Mouse (Mus musculus) heart, postnatal 0 days (tissue): ENCODE data around the gene Stx11. TPM values are rescaled to one million over a fixed set of nuclear protein-coding genes. Genes with fewer than 3 reads are reported as not detected.

Source experiments
- ATAC-seq: fragments of 200-750 bp; cut with Nextera tagmentation; 2 replicates; pipeline ENCODE4 v1.8.0; 2017; ENCODE audit warnings: low read depth, moderate number of reproducible peaks, moderate library complexity; ENCODE audit not compliant: insufficient read depth
- DNase-seq: peaks from one replicate; pipeline ENCODE4 v3.0.0-alpha.2; 2016; ENCODE audit warnings: low spot score
- H3K27ac ChIP-seq: fragments of 300-500 bp; sonication (generic); 2 replicates; pipeline ENCODE4 v1.5.1; 2014; ENCODE audit warnings: low read depth, mild to moderate bottlenecking
- H3K27me3 ChIP-seq: fragments of 300-500 bp; sonication (generic); 2 replicates; pipeline ENCODE4 v1.6.1; 2014; ENCODE audit warnings: low read length, mixed read lengths; ENCODE audit not compliant: control insufficient read depth, insufficient read depth
- H3K36me3 ChIP-seq: fragments of 300-500 bp; sonication (generic); replicated peaks from 2 replicates; pipeline ENCODE4 v1.6.1; 2014; ENCODE audit warnings: low read length, mixed read lengths; ENCODE audit not compliant: control insufficient read depth, insufficient read depth
- H3K4me1 ChIP-seq: fragments of 300-500 bp; sonication (generic); 2 replicates; pipeline ENCODE4 v1.6.1; 2014; ENCODE audit warnings: antibody characterized with exemption; ENCODE audit not compliant: control insufficient read depth, insufficient read depth
- H3K4me2 ChIP-seq: fragments of 300-500 bp; sonication (generic); 2 replicates; pipeline ENCODE4 v1.6.1; 2014; ENCODE audit warnings: low read depth, mild to moderate bottlenecking, low read length, moderate library complexity
- H3K4me3 ChIP-seq: fragments of 300-500 bp; sonication (generic); 2 replicates; pipeline ENCODE4 v1.5.1; 2014; ENCODE audit warnings: low read depth, low read length
- H3K9ac ChIP-seq: fragments of 300-500 bp; sonication (generic); replicated peaks from 2 replicates; pipeline ENCODE4 v1.6.1; 2014; ENCODE audit warnings: low read depth, low read length, mixed read lengths
- H3K9me3 ChIP-seq: fragments of 300-500 bp; sonication (generic); replicated peaks from 2 replicates; pipeline ENCODE4 v1.6.1; 2016; ENCODE audit warnings: low read length; ENCODE audit not compliant: control insufficient read depth
- CTCF ChIP-seq: IDR thresholded peaks from 2 replicates; pipeline ENCODE4 v1.5.1; 2016; ENCODE audit warnings: antibody characterized with exemption, control low read depth, low read depth
- EP300 ChIP-seq: IDR thresholded peaks from 2 replicates; pipeline ENCODE4 v1.6.1; 2016; ENCODE audit warnings: antibody characterized with exemption, low read depth
- WGBS: fragments of 180-500 bp; shearing (Covaris S2); extraction: QIAGEN DNeasy Blood & Tissue Kit; methylation state at CpG from one replicate; pipeline ENCODE4 v1.1.7; 2014; 5-methylcytosine and 5-hydroxymethylcytosine counted together
- polyA plus RNA-seq: library from polyadenylated mRNA; unstranded; fragments of >200 nt; fragmentation: Nextera tagmentation; extraction: Ambion mirVana; gene quantifications from 2 replicates; pipeline ENCODE4 v1.2.1, GENCODE M21; 2015
- total RNA-seq: library from RNA; depleted of rRNA; stranded (reverse); fragments of >200 nt; gene quantifications from 2 replicates; pipeline ENCODE4 v1.2.3, GENCODE M21; 2014; ENCODE audit warnings: low replicate concordance

The Stx11 gene
- total and polyA plus RNA-seq, 2 experiments from 2014 or later, result 3.5 to 4.7 TPM

- H3K9me3 ChIP-seq, result no peaks in the 10 kb centered on the region
- H3K4me1 ChIP-seq, result no peaks in the 10 kb centered on the region
- H3K36me3 ChIP-seq, result no peaks in the 10 kb centered on the region
- DNase-seq (no peak), ATAC-seq (peak; percentile 24; the same call in 1 of the 2 replicates)
- no peak for TF ChIP-seq EP300
- TF ChIP-seq CTCF, result no peak
- peak overlapping the region; percentile 86 for H3K27ac ChIP-seq
- H3K4me2 ChIP-seq, result peak overlapping the region; percentile 62
- H3K27me3 ChIP-seq, result no peaks in the 10 kb centered on the region
- peak overlapping the region; percentile 64; the same call in 1 of the 2 replicates for H3K9ac ChIP-seq
- peak overlapping the region; percentile 72 for H3K4me3 ChIP-seq
- 6% methylated on average over 13 of the region's 13 CpGs for WGBS
These were observed 42.0 kb downstream of the Stx11 start for GRCm38 (mm10) chr10:12922077-12922573.

GRCm38 (mm10) chr10:12921551-12922040 is 42.5 kb downstream of the Stx11 start:
- Histone ChIP-seq H3K4me3 (peak overlapping the region; percentile 72), H3K4me1 (no peaks in the 10 kb centered on the region), H3K9me3 (no peaks in the 10 kb centered on the region), H3K27ac (no peak overlapping the region), H3K36me3 (no peaks in the 10 kb centered on the region), H3K9ac (no peak overlapping the region), H3K27me3 (no peaks in the 10 kb centered on the region), H3K4me2 (peak overlapping the region; percentile 62)
- DNase-seq, result no peak
- WGBS, result 41% methylated on average over 11 of the region's 11 CpGs
- peak; percentile 10; the same call in 1 of the 2 replicates for TF ChIP-seq CTCF
- no peak for TF ChIP-seq EP300
- ATAC-seq, result no peak

GRCm38 (mm10) chr10:12919287-12919686 is 44.8 kb downstream of the Stx11 start:
- H3K27ac ChIP-seq, result no peak overlapping the region
- ATAC-seq (no peak), DNase-seq (peak; percentile 55)

GRCm38 (mm10) chr10:12917626-12918025 is 46.5 kb downstream of the Stx11 start:
- H3K4me3 ChIP-seq, result no peak overlapping the region
- no peak for DNase-seq
- H3K9me3 ChIP-seq, result no peaks in the 10 kb centered on the region
- TF ChIP-seq EP300 (no peak), CTCF (no peak)
- no peak for ATAC-seq
- no peaks in the 10 kb centered on the region for H3K27me3 ChIP-seq
- H3K27ac ChIP-seq, result no peak overlapping the region
- no peaks in the 10 kb centered on the region for H3K4me1 ChIP-seq
- WGBS, result 77% methylated on average over 1 of the region's 1 CpGs
- no peaks in the 10 kb centered on the region for H3K36me3 ChIP-seq
- no peak overlapping the region for H3K9ac ChIP-seq
- no peak overlapping the region for H3K4me2 ChIP-seq

More at GRCm38 (mm10) chr10:12919287-12919686, 44.8 kb downstream of the Stx11 start:
- Histone ChIP-seq H3K9me3 (no peaks in the 10 kb centered on the region), H3K27me3 (no peaks in the 10 kb centered on the region), H3K36me3 (no peaks in the 10 kb centered on the region), H3K4me2 (no peak overlapping the region), H3K4me1 (no peaks in the 10 kb centered on the region), H3K9ac (no peak overlapping the region), H3K4me3 (no peak overlapping the region)
- TF ChIP-seq CTCF (peak; percentile 54), EP300 (no peak)
- WGBS, result 41% methylated on average over 5 of the region's 5 CpGs

- Histone ChIP-seq H3K4me1 (0 out of 2 replicates have a peak, but pooled peaks cover 4% of the 10 kb centered on the region), H3K9me3 (no peaks in the 10 kb centered on the region), H3K27me3 (no peaks in the 10 kb centered on the region), H3K4me3 (no peak overlapping the region), H3K4me2 (no peak overlapping the region), H3K9ac (no peak overlapping the region), H3K36me3 (no peaks in the 10 kb centered on the region), H3K27ac (no peak overlapping the region)
- DNase-seq, result no peak
- WGBS, result 90% methylated on average over 6 of the region's 6 CpGs
- ATAC-seq, result no peak
- no peak for TF ChIP-seq CTCF
- TF ChIP-seq EP300, result no peak
These were observed 47.7 kb downstream of the Stx11 start for GRCm38 (mm10) chr10:12916376-12916775.

GRCm38 (mm10) chr10:12915826-12916225 is 48.3 kb downstream of the Stx11 start:
- TF ChIP-seq CTCF (no peak), EP300 (no peak)
- DNase-seq (no peak), ATAC-seq (no peak)
- Histone ChIP-seq H3K4me1 (0 out of 2 replicates have a peak, but pooled peaks cover 4% of the 10 kb centered on the region), H3K27me3 (no peaks in the 10 kb centered on the region), H3K9ac (no peak overlapping the region), H3K36me3 (no peaks in the 10 kb centered on the region), H3K4me2 (no peak overlapping the region), H3K4me3 (no peak overlapping the region), H3K27ac (no peak overlapping the region), H3K9me3 (no peaks in the 10 kb centered on the region)
- WGBS, result 56% methylated on average over 7 of the region's 7 CpGs
